Mouse (Mus musculus) B cell, adult 2 months (primary cell): Measurements from ENCODE around the gene Usp46.

ENCODE experiments used
- DNase-seq, 2 experiments: peaks; one replicate each; pipeline ENCODE4 v3.0.0; 2022

Usp46 gene

DNA sequence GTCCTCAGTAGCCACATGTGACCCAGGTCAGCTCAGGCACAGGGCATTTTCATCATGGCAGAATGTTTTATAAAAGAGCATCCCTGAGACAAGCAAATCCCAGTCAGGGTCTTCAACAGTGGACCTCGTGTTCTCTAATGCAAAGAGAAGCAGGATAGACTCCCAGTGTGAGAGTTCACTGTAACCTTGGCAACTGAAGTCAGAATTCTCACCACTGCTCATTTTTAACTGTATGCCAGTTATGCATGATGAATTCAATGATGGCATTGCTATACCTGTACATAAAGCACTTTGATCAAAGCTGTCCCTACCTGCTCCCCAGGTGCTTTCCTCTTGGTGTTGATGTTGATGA lies 116.6 kb downstream of the Usp46 start:
- DNase-seq, result no peak

DNA sequence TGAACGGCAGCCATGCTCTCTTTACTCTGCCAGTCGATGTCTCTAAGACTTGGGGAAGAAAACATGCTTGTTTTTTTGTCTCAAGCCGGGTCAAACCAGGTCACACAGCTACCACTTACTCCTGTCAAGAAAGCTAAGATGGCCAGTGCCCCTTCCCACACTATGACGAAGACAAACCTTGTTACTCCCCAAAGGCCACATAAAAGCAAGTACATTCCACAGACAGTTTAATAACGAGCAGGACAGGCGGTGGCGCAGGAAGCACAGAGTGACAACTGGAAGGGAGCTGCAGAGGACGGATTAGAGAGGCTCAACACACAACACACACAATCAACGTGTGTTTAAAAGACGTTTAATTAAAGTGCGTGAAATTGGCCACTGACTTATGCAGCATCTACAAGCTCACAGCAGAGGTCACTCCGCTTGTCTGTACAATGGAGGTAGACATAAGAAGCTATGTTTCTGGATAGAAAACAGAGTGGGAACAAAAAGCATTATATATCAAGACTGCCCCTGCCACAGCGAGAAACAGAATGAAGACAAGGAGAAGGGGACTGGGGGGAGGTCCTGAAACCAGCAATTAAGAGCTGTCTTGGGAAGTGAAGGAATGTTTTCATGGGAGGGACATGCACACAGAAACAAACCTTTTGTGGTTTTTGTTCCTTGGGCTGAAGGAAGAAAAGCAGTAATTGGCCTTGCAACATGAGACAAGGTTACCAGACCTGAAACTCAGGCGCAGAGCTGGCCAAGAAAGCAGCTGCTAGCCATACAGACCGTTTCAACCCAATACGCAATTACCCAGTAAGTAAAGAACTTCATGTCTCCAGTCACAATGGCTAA lies 117.2 kb downstream of the Usp46 start:
- DNase-seq, result no peak
